Mouse (Mus musculus): ENCODE measurements around the gene Slit1. TPM values are rescaled to one million over a fixed set of nuclear protein-coding genes. Genes with fewer than 3 reads are reported as not detected.

The Slit1 gene
- polyA plus RNA-seq, 1 experiment from 2014 or later = 26.7 TPM

GRCm38 (mm10) chr19:41634099-41634498, 109.4 kb downstream of the Slit1 start:
- Histone ChIP-seq H3K36me3 (replicated peaks) (no peaks in the 10 kb centered on the region), H3K4me2 (no peak overlapping the region), H3K9me3 (no peaks in the 10 kb centered on the region), H3K9ac (no peak overlapping the region), H3K27me3 (replicated peaks) (no peaks in the 10 kb centered on the region), H3K4me1 (no peaks in the 10 kb centered on the region), H3K4me3 (no peak overlapping the region), H3K27ac (no peak overlapping the region)
- 81% methylated on average over 10 of the region's 10 CpGs for WGBS
- ATAC-seq (replicated peaks) = no peak

GRCm38 (mm10) chr19:41629532-41629931, 113.9 kb downstream of the Slit1 start:
- Histone ChIP-seq H3K9ac (no peak overlapping the region), H3K9me3 (no peaks in the 10 kb centered on the region), H3K27me3 (replicated peaks) (no peaks in the 10 kb centered on the region), H3K36me3 (replicated peaks) (peaks cover 25% of the 10 kb centered on the region), H3K4me1 (no peaks in the 10 kb centered on the region), H3K27ac (no peak overlapping the region), H3K4me2 (no peak overlapping the region), H3K4me3 (no peak overlapping the region)
- peak; percentile 68 for ATAC-seq (replicated peaks)
- 48% methylated on average over 5 of the region's 5 CpGs for WGBS

- H3K27me3 ChIP-seq (replicated peaks) = no peaks in the 10 kb centered on the region
- H3K36me3 ChIP-seq (replicated peaks) = peaks cover 30% of the 10 kb centered on the region
- H3K9ac ChIP-seq = no peak overlapping the region
- WGBS = 68% methylated on average over 11 of the region's 11 CpGs
- no peak overlapping the region for H3K4me2 ChIP-seq
- ATAC-seq (replicated peaks) = peak; percentile 40; the same call in 1 of the 2 replicates
- no peaks in the 10 kb centered on the region for H3K9me3 ChIP-seq
- H3K27ac ChIP-seq = no peak overlapping the region
- no peak overlapping the region for H3K4me3 ChIP-seq
- H3K4me1 ChIP-seq = no peaks in the 10 kb centered on the region
Measured at GRCm38 (mm10) chr19:41628970-41629369, 114.5 kb downstream of the Slit1 start.

- Histone ChIP-seq H3K27ac (no peak overlapping the region), H3K4me2 (no peak overlapping the region), H3K9me3 (no peaks in the 10 kb centered on the region), H3K9ac (no peak overlapping the region), H3K4me1 (peaks cover 15% of the 10 kb centered on the region), H3K27me3 (replicated peaks) (no peaks in the 10 kb centered on the region), H3K4me3 (no peak overlapping the region), H3K36me3 (replicated peaks) (peaks cover 20% of the 10 kb centered on the region)
- WGBS = 85% methylated on average over 14 of the region's 14 CpGs
- no peak for ATAC-seq (replicated peaks)
Measured at GRCm38 (mm10) chr19:41620366-41621092, 122.9 kb downstream of the Slit1 start.

GRCm38 (mm10) chr19:41618771-41619385, 124.6 kb downstream of the Slit1 start:
- no peak for ATAC-seq (replicated peaks)
- Histone ChIP-seq H3K4me1 (peaks cover 32% of the 10 kb centered on the region), H3K4me3 (no peak overlapping the region), H3K27ac (no peak overlapping the region), H3K4me2 (no peak overlapping the region), H3K36me3 (replicated peaks) (0 out of 2 replicates have a peak, but pooled peaks cover 4% of the 10 kb centered on the region), H3K27me3 (replicated peaks) (no peaks in the 10 kb centered on the region), H3K9me3 (no peaks in the 10 kb centered on the region), H3K9ac (no peak overlapping the region)
- 64% methylated on average over 19 of the region's 19 CpGs for WGBS

- H3K4me2 ChIP-seq = no peak overlapping the region
- H3K9ac ChIP-seq = no peak overlapping the region
- no peaks in the 10 kb centered on the region for H3K9me3 ChIP-seq
- 53% methylated on average over 6 of the region's 6 CpGs for WGBS
- H3K4me1 ChIP-seq = peaks cover 38% of the 10 kb centered on the region
- no peak overlapping the region for H3K4me3 ChIP-seq
- 0 out of 2 replicates have a peak overlapping the region, but pooled peaks have one; percentile 17 for H3K27ac ChIP-seq
- no peaks in the 10 kb centered on the region for H3K27me3 ChIP-seq (replicated peaks)
- ATAC-seq (replicated peaks) = no peak
- H3K36me3 ChIP-seq (replicated peaks) = no peaks in the 10 kb centered on the region
Measured at GRCm38 (mm10) chr19:41618153-41618657, 125.3 kb downstream of the Slit1 start.

- Histone ChIP-seq H3K4me3 (no peak overlapping the region), H3K27me3 (replicated peaks) (no peaks in the 10 kb centered on the region), H3K9ac (no peak overlapping the region), H3K4me2 (no peak overlapping the region), H3K9me3 (no peaks in the 10 kb centered on the region), H3K36me3 (replicated peaks) (no peaks in the 10 kb centered on the region), H3K27ac (no peak overlapping the region), H3K4me1 (peaks cover 49% of the 10 kb centered on the region)
- WGBS = 57% methylated on average over 13 of the region's 13 CpGs
- ATAC-seq (replicated peaks) = no peak
Measured at GRCm38 (mm10) chr19:41617102-41617501, 126.4 kb downstream of the Slit1 start.

- H3K27ac ChIP-seq = no peak overlapping the region
- WGBS = 70% methylated on average over 6 of the region's 6 CpGs
- no peak for ATAC-seq (replicated peaks)
Measured at GRCm38 (mm10) chr19:41616274-41616673, 127.2 kb downstream of the Slit1 start.

GRCm38 (mm10) chr19:41615606-41616224, 127.8 kb downstream of the Slit1 start:
- no peak overlapping the region for H3K4me2 ChIP-seq
- ATAC-seq (replicated peaks) = no peak
- 41% methylated on average over 11 of the region's 11 CpGs for WGBS
- 0 out of 2 replicates have a peak, but pooled peaks cover 2% of the 10 kb centered on the region for H3K36me3 ChIP-seq (replicated peaks)
- H3K9me3 ChIP-seq = no peaks in the 10 kb centered on the region
- H3K27me3 ChIP-seq (replicated peaks) = no peaks in the 10 kb centered on the region
- H3K4me1 ChIP-seq = peaks cover 50% of the 10 kb centered on the region
- H3K4me3 ChIP-seq = no peak overlapping the region
- peak overlapping the region; percentile 16; the same call in 1 of the 2 replicates for H3K9ac ChIP-seq
- no peak overlapping the region for H3K27ac ChIP-seq

More at GRCm38 (mm10) chr19:41616274-41616673, 127.2 kb downstream of the Slit1 start:
- Histone ChIP-seq H3K27me3 (replicated peaks) (no peaks in the 10 kb centered on the region), H3K9ac (peak overlapping the region; percentile 16; the same call in 1 of the 2 replicates), H3K4me3 (no peak overlapping the region), H3K4me2 (no peak overlapping the region), H3K36me3 (replicated peaks) (0 out of 2 replicates have a peak, but pooled peaks cover 2% of the 10 kb centered on the region), H3K4me1 (peaks cover 50% of the 10 kb centered on the region), H3K9me3 (no peaks in the 10 kb centered on the region)

- H3K4me1 ChIP-seq = peaks cover 45% of the 10 kb centered on the region
- no peaks in the 10 kb centered on the region for H3K27me3 ChIP-seq (replicated peaks)
- H3K27ac ChIP-seq = peak overlapping the region; percentile 75
- ATAC-seq (replicated peaks) = peak; percentile 77
- H3K9ac ChIP-seq = peak overlapping the region; percentile 25; the same call in 1 of the 2 replicates
- 0 out of 2 replicates have a peak, but pooled peaks cover 2% of the 10 kb centered on the region for H3K36me3 ChIP-seq (replicated peaks)
- no peak overlapping the region for H3K4me3 ChIP-seq
- H3K4me2 ChIP-seq = peak overlapping the region; percentile 23
- H3K9me3 ChIP-seq = no peaks in the 10 kb centered on the region
- 17% methylated on average over 16 of the region's 16 CpGs for WGBS
Measured at GRCm38 (mm10) chr19:41613325-41614087, 130.0 kb downstream of the Slit1 start.

- no peaks in the 10 kb centered on the region for H3K9me3 ChIP-seq
- H3K4me2 ChIP-seq = no peak overlapping the region
- WGBS = 69% methylated on average over 6 of the region's 6 CpGs
Measured at GRCm38 (mm10) chr19:41611683-41612082, 131.8 kb downstream of the Slit1 start.

More at GRCm38 (mm10) chr19:41611683-41612082, 131.8 kb downstream of the Slit1 start:
- Histone ChIP-seq H3K27me3 (replicated peaks) (no peaks in the 10 kb centered on the region), H3K4me3 (no peak overlapping the region), H3K4me1 (peaks cover 41% of the 10 kb centered on the region), H3K9ac (no peak overlapping the region), H3K27ac (no peak overlapping the region), H3K36me3 (replicated peaks) (peaks cover 2% of the 10 kb centered on the region; the same call in 1 of the 2 replicates)
- no peak for ATAC-seq (replicated peaks)

Measured in midbrain, embryonic 15.5 days (tissue).